Mouse (Mus musculus) kidney, embryonic 14.5 days (tissue): ENCODE measurements around the gene Fbl. TPM values are rescaled to one million over a fixed set of nuclear protein-coding genes. Genes with fewer than 3 reads are reported as not detected.
"Not testable (repeated sequence)": the region's sequence is repeated elsewhere in the genome, so short reads cannot be mapped to it uniquely, and the experiment has no call there.

ENCODE experiments used
- ATAC-seq: fragments of 200-750 bp; cut with Nextera tagmentation; 2 replicates; pipeline ENCODE4 v1.8.0; 2017; ENCODE audit warnings: moderate number of reproducible peaks, mild to moderate bottlenecking, moderate TSS enrichment, moderate library complexity; ENCODE audit not compliant: low FRiP score, low TSS enrichment
- H3K27ac ChIP-seq: fragments of 300-500 bp; sonication (generic); 2 replicates; pipeline ENCODE4 v1.5.1; 2014; ENCODE audit warnings: low read depth, mild to moderate bottlenecking, low read length, moderate library complexity, mixed read lengths
- H3K27me3 ChIP-seq: fragments of 300-500 bp; sonication (generic); 2 replicates; pipeline ENCODE4 v1.6.1; 2014; ENCODE audit warnings: mild to moderate bottlenecking, low read length; ENCODE audit not compliant: control insufficient read depth, insufficient read depth
- H3K36me3 ChIP-seq: fragments of 300-500 bp; sonication (generic); 2 replicates; pipeline ENCODE4 v1.6.1; 2014; ENCODE audit warnings: low read length, mixed read lengths; ENCODE audit not compliant: control insufficient read depth, insufficient read depth
- H3K4me1 ChIP-seq: fragments of 300-500 bp; sonication (generic); 2 replicates; pipeline ENCODE4 v1.6.1; 2014; ENCODE audit warnings: low read length, mixed read lengths; ENCODE audit not compliant: control insufficient read depth, insufficient read depth
- H3K4me2 ChIP-seq: fragments of 300-500 bp; sonication (generic); replicated peaks from 2 replicates; pipeline ENCODE4 v1.6.1; 2014; ENCODE audit warnings: low read depth, mild to moderate bottlenecking, low read length
- H3K4me3 ChIP-seq: fragments of 300-500 bp; sonication (generic); 2 replicates; pipeline ENCODE4 v1.5.1; 2014; ENCODE audit warnings: mild to moderate bottlenecking, low read length
- H3K9ac ChIP-seq: fragments of 300-500 bp; sonication (generic); 2 replicates; pipeline ENCODE4 v1.6.1; 2014; ENCODE audit warnings: low read depth, mild to moderate bottlenecking, low read length, moderate library complexity
- H3K9me3 ChIP-seq: fragments of 300-500 bp; sonication (generic); 2 replicates; pipeline ENCODE4 v1.6.1; 2016; ENCODE audit warnings: low read length; ENCODE audit not compliant: control insufficient read depth
- WGBS: fragments of 180-500 bp; shearing (Covaris S2); extraction: QIAGEN DNeasy Blood & Tissue Kit; methylation state at CpG from one replicate; pipeline ENCODE4 v1.1.7; 2014; 5-methylcytosine and 5-hydroxymethylcytosine counted together
- polyA plus RNA-seq: library from polyadenylated mRNA; unstranded; fragments of >200 nt; fragmentation: Nextera tagmentation; extraction: Ambion mirVana; gene quantifications from 2 replicates; pipeline ENCODE4 v1.2.1, GENCODE M21; 2014

The Fbl gene
- polyA plus RNA-seq, 1 experiment from 2014 or later: 57.0 TPM

DNA sequence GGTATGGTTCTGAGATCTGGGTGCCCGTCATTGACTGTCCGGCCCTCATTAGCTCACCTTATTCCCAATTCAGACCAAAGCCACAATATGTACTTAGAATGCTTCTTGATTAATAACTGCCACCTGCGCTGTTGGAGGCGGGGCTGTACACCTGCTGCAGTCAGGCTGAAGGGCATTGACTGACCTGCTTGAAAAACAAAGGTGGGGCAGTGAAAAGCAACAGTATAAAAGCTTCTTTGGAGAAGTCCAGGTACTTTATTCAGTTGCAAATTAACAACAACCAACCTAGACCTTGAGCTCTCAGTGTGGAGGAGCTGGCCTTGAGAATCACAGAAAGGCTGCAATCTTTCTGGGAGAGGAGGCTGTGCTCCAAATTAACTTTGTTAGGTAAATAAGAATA lies 57.9 kb downstream of the Fbl start:
- not testable (repeated sequence) for ATAC-seq, H3K27me3 ChIP-seq, H3K4me3 ChIP-seq, H3K4me2 ChIP-seq, H3K27ac ChIP-seq, H3K9ac ChIP-seq, H3K9me3 ChIP-seq, H3K36me3 ChIP-seq, H3K4me1 ChIP-seq
- 92% methylated on average over 4 of the region's 4 CpGs for WGBS

Other genes with a start within 250 kb of the Fbl start
- 7.3 and 11.4 TPM in 2 replicates for gene Zfp974, start 240.2 kb upstream of the Fbl start, polyA plus RNA-seq
- gene Zfp780b, start 190.5 kb upstream of the Fbl start, polyA plus RNA-seq: 16.5 and 18.5 TPM in 2 replicates
- gene Zfp850, start 155.6 kb upstream of the Fbl start, polyA plus RNA-seq: 3.6 and 6.5 TPM in 2 replicates
- gene Psmc4, start 119.6 kb upstream of the Fbl start, polyA plus RNA-seq: 301 and 321 TPM in 2 replicates
- gene Fcgbp, start 98.5 kb upstream of the Fbl start, polyA plus RNA-seq: 0.19 and 0.49 TPM in 2 replicates
- not detected in 2 replicates for gene 9530053A07Rik, start 40.2 kb upstream of the Fbl start, polyA plus RNA-seq
- gene Dyrk1b, start 9.8 kb downstream of the Fbl start, polyA plus RNA-seq: 19.4 and 19.8 TPM in 2 replicates
- gene Eid2, start 98.2 kb downstream of the Fbl start, polyA plus RNA-seq: 2.4 and 7.4 TPM in 2 replicates
- gene Eid2b, start 108.0 kb downstream of the Fbl start, polyA plus RNA-seq: 10.0 and 12.1 TPM in 2 replicates
- 0.26 TPM in 1 of 2 replicates, not detected in the other for gene Selenov, start 121.5 kb downstream of the Fbl start, polyA plus RNA-seq
- gene Dll3, start 132.5 kb downstream of the Fbl start, polyA plus RNA-seq: 0.51 and 0.93 TPM in 2 replicates
- 165 and 191 TPM in 2 replicates for gene Timm50, start 142.4 kb downstream of the Fbl start, polyA plus RNA-seq
- gene Supt5, start 169.0 kb downstream of the Fbl start, polyA plus RNA-seq: 46.6 and 84.5 TPM in 2 replicates
- gene Rps16, start 180.9 kb downstream of the Fbl start, polyA plus RNA-seq: 1,287 and 1,567 TPM in 2 replicates
- 52.4 and 70.8 TPM in 2 replicates for gene Plekhg2, start 202.9 kb downstream of the Fbl start, polyA plus RNA-seq
- 8.3 and 10.7 TPM in 2 replicates for gene Zfp36, start 210.5 kb downstream of the Fbl start, polyA plus RNA-seq
- gene Med29, start 223.0 kb downstream of the Fbl start, polyA plus RNA-seq: 54.5 and 68.8 TPM in 2 replicates
- gene Paf1, start 223.2 kb downstream of the Fbl start, polyA plus RNA-seq: 68.4 and 82.1 TPM in 2 replicates